Mouse (Mus musculus) ovary, postnatal 10 days (tissue): ENCODE results near the gene Map3k20.

Source experiments
- DNase-seq: peaks from one replicate; pipeline ENCODE4 v3.0.0; 2022; ENCODE audit warnings: low spot score

Gene Map3k20

DNA sequence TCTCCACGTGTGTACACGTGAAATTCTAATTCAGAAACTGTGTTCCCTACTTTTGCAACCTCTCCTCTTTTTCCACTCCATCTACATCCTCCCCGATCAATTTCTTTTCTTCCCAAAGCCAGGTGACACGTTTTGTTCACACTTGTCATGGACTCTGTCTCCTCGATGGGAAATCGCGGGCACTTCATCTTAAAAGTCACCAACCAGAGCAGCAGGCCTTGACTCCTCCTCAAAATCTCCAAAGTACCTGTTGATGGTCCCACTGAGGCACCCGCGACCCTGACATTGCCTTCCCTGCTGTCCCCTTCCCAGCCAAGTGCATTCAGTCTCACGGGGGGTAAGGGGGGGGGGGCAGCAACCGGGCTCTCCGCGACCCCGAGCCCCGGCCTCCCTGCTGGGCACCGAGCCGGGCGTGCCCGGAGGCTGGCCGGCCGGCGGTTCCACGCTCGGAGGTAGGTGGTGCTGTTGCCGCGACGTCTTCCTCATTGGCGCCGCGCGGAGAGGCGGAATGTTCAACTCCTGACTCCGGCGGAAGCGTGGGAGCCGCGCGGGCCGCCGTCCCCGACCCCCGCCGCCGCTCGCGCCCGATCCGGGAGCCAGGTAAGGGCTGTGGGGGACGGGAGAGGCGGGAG is at the start of gene Map3k20:
TSS of gene Map3k20 (plus strand) at position 382 of the 632 bp plus-strand sequence.
- no peak for DNase-seq

DNA sequence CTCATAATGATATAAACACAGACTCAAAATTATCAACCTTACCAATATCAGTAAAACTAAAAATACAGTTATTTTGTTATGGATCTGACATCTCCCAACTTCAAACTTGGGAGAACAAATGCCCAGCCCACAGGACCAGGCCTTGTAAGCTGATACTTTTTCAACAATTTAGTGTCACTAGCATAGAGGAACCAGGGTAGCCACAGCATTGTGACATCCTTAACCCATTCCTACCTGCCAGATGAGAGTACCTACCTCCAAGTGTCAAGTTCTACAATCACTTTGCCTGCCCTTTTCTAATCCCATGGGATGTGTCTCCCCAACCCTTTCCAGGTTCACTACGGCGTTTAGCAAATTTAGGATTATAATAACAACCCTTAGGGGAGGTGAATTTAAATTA is 47.0 kb upstream of the Map3k20 start:
- no peak for DNase-seq

- DNase-seq, result no peak
Observed at GRCm38 (mm10) chr2:72238925-72239324, 46.5 kb upstream of the Map3k20 start.

GRCm38 (mm10) chr2:72239456-72239855 is 46.0 kb upstream of the Map3k20 start:
- no peak for DNase-seq

GRCm38 (mm10) chr2:72239993-72240392 is 45.4 kb upstream of the Map3k20 start:
- DNase-seq, result no peak

- no peak for DNase-seq
Observed at GRCm38 (mm10) chr2:72240691-72241090, 44.7 kb upstream of the Map3k20 start.

- no peak for DNase-seq
Observed at GRCm38 (mm10) chr2:72241714-72242472, 43.5 kb upstream of the Map3k20 start.

- no peak for DNase-seq
Observed at GRCm38 (mm10) chr2:72242910-72243675, 42.3 kb upstream of the Map3k20 start.

DNA sequence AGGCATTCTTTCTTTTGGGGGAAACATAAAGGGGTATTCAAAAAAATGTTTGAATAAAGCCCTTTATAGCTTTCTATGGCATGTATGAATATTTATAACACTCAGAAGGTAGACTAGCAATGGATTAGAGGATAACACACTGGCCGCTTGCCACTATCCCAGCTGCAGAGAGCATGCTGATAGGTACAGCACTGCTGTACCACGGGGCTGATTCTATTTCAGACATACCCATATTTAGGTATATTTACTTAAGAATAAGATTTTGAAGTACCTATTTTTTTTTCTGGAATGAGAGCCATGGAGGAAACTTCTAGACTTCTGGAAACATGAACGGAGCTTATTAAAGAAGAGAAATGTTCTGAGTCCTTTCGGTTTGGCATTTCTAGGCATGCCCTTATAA is 39.8 kb upstream of the Map3k20 start:
- no peak for DNase-seq

DNA sequence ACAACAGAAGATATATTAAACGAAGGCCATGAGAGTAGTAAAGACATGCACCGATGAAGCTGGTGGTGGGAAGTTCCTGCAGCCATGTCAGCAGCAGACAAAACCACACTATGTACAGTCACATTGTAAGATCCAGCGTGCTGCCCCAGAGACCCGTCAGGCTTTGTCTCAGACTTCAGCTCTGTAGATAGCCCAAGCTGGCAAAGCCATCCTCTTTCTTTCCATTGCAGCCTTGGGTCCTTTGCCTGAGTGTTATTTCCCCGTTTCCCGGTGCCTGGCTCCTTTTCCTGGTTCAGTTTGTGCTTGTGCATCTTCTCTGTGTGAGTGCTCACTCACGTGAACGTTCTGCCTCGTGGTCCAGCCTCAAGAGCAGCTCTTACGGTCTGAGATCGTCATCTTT is 39.1 kb upstream of the Map3k20 start:
- no peak for DNase-seq

- DNase-seq, result no peak
Observed at GRCm38 (mm10) chr2:72247819-72248218, 37.6 kb upstream of the Map3k20 start.

- no peak for DNase-seq
Observed at GRCm38 (mm10) chr2:72252510-72253505, 32.6 kb upstream of the Map3k20 start.

- no peak for DNase-seq
Observed at GRCm38 (mm10) chr2:72253882-72254281, 31.6 kb upstream of the Map3k20 start.

GRCm38 (mm10) chr2:72254813-72255582 is 30.4 kb upstream of the Map3k20 start:
- no peak for DNase-seq

GRCm38 (mm10) chr2:72260704-72261103 is 24.7 kb upstream of the Map3k20 start:
- no peak for DNase-seq

GRCm38 (mm10) chr2:72262814-72263480 is 22.5 kb upstream of the Map3k20 start:
- DNase-seq, result no peak

- no peak for DNase-seq
Observed at GRCm38 (mm10) chr2:72267390-72267789, 18.0 kb upstream of the Map3k20 start.

DNA sequence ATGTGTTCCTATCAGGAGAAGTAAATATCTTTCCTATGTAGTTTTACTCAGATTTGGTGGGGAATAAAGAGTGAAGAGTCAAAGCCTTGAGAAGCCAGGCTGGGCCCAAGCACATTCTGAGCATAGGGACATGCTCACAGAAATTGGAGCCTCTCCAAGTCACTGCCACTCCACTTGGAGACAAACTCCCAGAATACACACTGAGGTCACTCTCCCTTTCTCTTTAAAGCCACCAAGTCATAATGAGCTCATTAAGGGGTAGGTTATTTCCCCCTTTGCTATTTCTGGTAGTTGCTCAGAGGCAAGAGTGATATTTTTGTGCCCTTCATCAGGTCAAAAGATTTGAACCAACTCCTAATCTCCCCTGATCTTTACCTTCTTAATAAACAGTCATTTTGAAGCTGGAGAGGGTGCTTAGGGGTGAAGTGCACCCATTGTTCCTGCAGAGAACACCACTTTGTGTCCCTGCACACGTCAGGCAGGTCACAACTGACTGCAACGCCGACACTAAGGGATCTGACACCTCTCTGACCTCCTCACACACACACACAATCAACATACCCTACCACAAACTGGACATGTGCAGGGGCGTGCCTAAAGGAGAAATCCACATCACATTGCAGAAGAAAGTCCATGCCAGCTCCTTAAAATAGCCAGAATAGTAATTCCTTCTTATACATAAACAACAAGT is 15.6 kb upstream of the Map3k20 start:
- no peak for DNase-seq

DNA sequence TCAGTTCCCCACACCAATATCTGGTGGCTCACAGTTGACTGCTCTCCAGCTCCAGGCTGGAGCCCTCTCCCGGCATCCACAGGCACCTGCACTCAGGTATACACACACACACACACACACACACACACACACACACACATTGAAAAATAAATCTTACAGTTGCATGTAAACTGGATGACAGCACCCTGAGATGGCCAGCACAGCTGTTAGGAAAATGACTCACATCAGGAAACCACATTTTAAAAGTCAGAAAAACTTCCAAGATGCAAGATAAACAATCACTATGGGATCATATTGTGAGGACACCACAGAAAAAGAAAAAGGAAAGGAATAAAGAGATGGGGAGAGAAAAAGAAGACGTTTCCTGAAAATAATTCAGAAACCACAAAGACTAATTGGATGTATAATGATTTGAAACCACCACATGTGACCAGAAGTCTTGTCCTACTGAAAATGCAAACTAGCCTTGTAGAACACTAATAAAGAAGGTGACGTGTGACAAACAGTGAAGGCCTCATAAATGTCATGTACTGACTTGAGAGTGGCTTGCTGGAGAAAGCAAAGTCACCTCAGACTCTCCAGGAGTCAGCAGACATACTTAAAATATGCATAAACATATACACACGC is 7.1 kb upstream of the Map3k20 start:
- no peak for DNase-seq
